Mouse (Mus musculus) liver, embryonic 16.5 days (tissue): Measurements from ENCODE around the gene Gm17509. TPM values are rescaled to one million over a fixed set of nuclear protein-coding genes. Genes with fewer than 3 reads are reported as not detected.

ENCODE experiments used
- ATAC-seq: fragments of 200-750 bp; cut with Nextera tagmentation; 2 replicates; pipeline ENCODE4 v1.8.0; 2017; ENCODE audit warnings: low read depth, mild to moderate bottlenecking, moderate number of reproducible peaks, moderate library complexity
- H3K27ac ChIP-seq: fragments of 300-500 bp; sonication (generic); 2 replicates; pipeline ENCODE4 v1.5.1; 2014; ENCODE audit warnings: mild to moderate bottlenecking, low read length
- H3K27me3 ChIP-seq: fragments of 300-500 bp; sonication (generic); 2 replicates; pipeline ENCODE4 v1.6.1; 2014; ENCODE audit warnings: low read depth, low read length, mixed read lengths; ENCODE audit not compliant: control insufficient read depth, insufficient read depth
- H3K36me3 ChIP-seq: fragments of 300-500 bp; sonication (generic); 2 replicates; pipeline ENCODE4 v1.6.1; 2014; ENCODE audit warnings: mild to moderate bottlenecking; ENCODE audit not compliant: control insufficient read depth, insufficient read depth
- H3K4me1 ChIP-seq: fragments of 300-500 bp; sonication (generic); 2 replicates; pipeline ENCODE4 v1.6.1; 2014; ENCODE audit warnings: low read depth, low read length, mixed read lengths; ENCODE audit not compliant: control insufficient read depth
- H3K4me2 ChIP-seq: fragments of 300-500 bp; sonication (generic); 2 replicates; pipeline ENCODE4 v1.6.1; 2014; ENCODE audit warnings: low read depth, low read length, mixed read lengths
- H3K4me3 ChIP-seq: fragments of 300-500 bp; sonication (generic); 2 replicates; pipeline ENCODE4 v1.5.1; 2014; ENCODE audit warnings: low read depth, mild to moderate bottlenecking, low read length
- H3K9ac ChIP-seq: fragments of 300-500 bp; sonication (generic); 2 replicates; pipeline ENCODE4 v1.6.1; 2014; ENCODE audit warnings: low read depth, low read length
- H3K9me3 ChIP-seq: fragments of 300-500 bp; sonication (generic); replicated peaks from 2 replicates; pipeline ENCODE4 v1.6.1; 2016; ENCODE audit warnings: low read length; ENCODE audit not compliant: control insufficient read depth
- WGBS: fragments of 180-500 bp; shearing (Covaris S2); extraction: QIAGEN DNeasy Blood & Tissue Kit; methylation state at CpG from one replicate; pipeline ENCODE4 v1.1.7; 2014; ENCODE audit not compliant: insufficient replicate concordance; 5-methylcytosine and 5-hydroxymethylcytosine counted together
- polyA plus RNA-seq: library from polyadenylated mRNA; unstranded; fragments of >200 nt; fragmentation: Nextera tagmentation; extraction: Ambion mirVana; gene quantifications from 2 replicates; pipeline ENCODE4 v1.2.1, GENCODE M21; 2015

The Gm17509 gene
- polyA plus RNA-seq: 0.04 and 0.05 TPM in 2 replicates

- WGBS: under 1% methylated on average over 61 of the region's 67 CpGs
- Histone ChIP-seq H3K9ac (peak within 1 kb of the TSS; percentile 53), H3K36me3 (no peaks in the 10 kb centered on the region), H3K4me2 (peak within 1 kb of the TSS; percentile 55), H3K9me3 (no peaks in the 10 kb centered on the region), H3K27ac (peak within 1 kb of the TSS; percentile 55; the same call in 1 of the 2 replicates), H3K4me3 (peak within 1 kb of the TSS; percentile 58), H3K4me1 (no peaks in the 10 kb centered on the region), H3K27me3 (peaks cover 26% of the 10 kb centered on the region)
- ATAC-seq: peak; percentile 57
Observed at GRCm38 (mm10) chr13:117220501-117221321, at the start of gene Gm17509. Gene Gm17509 (minus strand): TSS chr13:117221075.

- Histone ChIP-seq H3K27me3 (no peaks in the 10 kb centered on the region), H3K27ac (no peak overlapping the region), H3K4me3 (no peak overlapping the region), H3K9ac (no peak overlapping the region), H3K36me3 (no peaks in the 10 kb centered on the region), H3K4me2 (no peak overlapping the region), H3K4me1 (no peaks in the 10 kb centered on the region), H3K9me3 (no peaks in the 10 kb centered on the region)
- no peak for ATAC-seq
- WGBS: 83% methylated on average over 14 of the region's 14 CpGs
Observed at GRCm38 (mm10) chr13:117267963-117268362, 47.1 kb upstream of the Gm17509 start.

- Histone ChIP-seq H3K4me2 (no peak overlapping the region), H3K4me1 (no peaks in the 10 kb centered on the region), H3K27ac (no peak overlapping the region), H3K9ac (no peak overlapping the region), H3K9me3 (no peaks in the 10 kb centered on the region), H3K27me3 (no peaks in the 10 kb centered on the region), H3K4me3 (no peak overlapping the region), H3K36me3 (no peaks in the 10 kb centered on the region)
- no peak for ATAC-seq
- WGBS: 74% methylated on average over 2 of the region's 2 CpGs
Observed at GRCm38 (mm10) chr13:117266156-117266555, 45.3 kb upstream of the Gm17509 start.

- ATAC-seq: no peak
- Histone ChIP-seq H3K27ac (no peak overlapping the region), H3K9me3 (no peaks in the 10 kb centered on the region), H3K4me1 (no peaks in the 10 kb centered on the region), H3K4me3 (no peak overlapping the region), H3K4me2 (no peak overlapping the region), H3K9ac (no peak overlapping the region), H3K36me3 (no peaks in the 10 kb centered on the region), H3K27me3 (no peaks in the 10 kb centered on the region)
- 26% methylated on average over 4 of the region's 4 CpGs for WGBS
Observed at GRCm38 (mm10) chr13:117260704-117261103, 39.8 kb upstream of the Gm17509 start.

GRCm38 (mm10) chr13:117242621-117243020, 21.7 kb upstream of the Gm17509 start:
- no peak overlapping the region for H3K4me3 ChIP-seq
- H3K9ac ChIP-seq: no peak overlapping the region
- no peaks in the 10 kb centered on the region for H3K9me3 ChIP-seq
- H3K36me3 ChIP-seq: no peaks in the 10 kb centered on the region
- 51% methylated on average over 5 of the region's 5 CpGs for WGBS
- no peak for ATAC-seq
- no peak overlapping the region for H3K4me2 ChIP-seq
- no peaks in the 10 kb centered on the region for H3K27me3 ChIP-seq
- no peaks in the 10 kb centered on the region for H3K4me1 ChIP-seq
- no peak overlapping the region for H3K27ac ChIP-seq

GRCm38 (mm10) chr13:117242063-117242462, 21.2 kb upstream of the Gm17509 start:
- H3K27me3 ChIP-seq: no peaks in the 10 kb centered on the region
- no peak overlapping the region for H3K9ac ChIP-seq
- H3K4me3 ChIP-seq: no peak overlapping the region
- no peaks in the 10 kb centered on the region for H3K4me1 ChIP-seq
- WGBS: 26% methylated on average over 3 of the region's 3 CpGs
- no peak for ATAC-seq
- H3K27ac ChIP-seq: no peak overlapping the region; the same call in 1 of the 2 replicates
- no peaks in the 10 kb centered on the region for H3K9me3 ChIP-seq
- no peak overlapping the region for H3K4me2 ChIP-seq
- no peaks in the 10 kb centered on the region for H3K36me3 ChIP-seq

- WGBS: 43% methylated on average over 4 of the region's 4 CpGs
- Histone ChIP-seq H3K9me3 (no peaks in the 10 kb centered on the region), H3K36me3 (no peaks in the 10 kb centered on the region), H3K4me1 (no peaks in the 10 kb centered on the region), H3K4me3 (no peak overlapping the region), H3K27me3 (no peaks in the 10 kb centered on the region), H3K4me2 (no peak overlapping the region), H3K27ac (no peak overlapping the region), H3K9ac (no peak overlapping the region)
- peak; percentile 49 for ATAC-seq
Observed at GRCm38 (mm10) chr13:117237111-117237510, 16.2 kb upstream of the Gm17509 start.

- Histone ChIP-seq H3K4me1 (no peaks in the 10 kb centered on the region), H3K27me3 (no peaks in the 10 kb centered on the region), H3K9ac (no peak overlapping the region), H3K27ac (no peak overlapping the region), H3K4me3 (no peak overlapping the region), H3K4me2 (no peak overlapping the region), H3K9me3 (no peaks in the 10 kb centered on the region), H3K36me3 (no peaks in the 10 kb centered on the region)
- peak; percentile 70 for ATAC-seq
- WGBS: 44% methylated on average over 11 of the region's 11 CpGs
Observed at GRCm38 (mm10) chr13:117235530-117236212, 14.8 kb upstream of the Gm17509 start.

GRCm38 (mm10) chr13:117234486-117234885, 13.6 kb upstream of the Gm17509 start:
- H3K4me2 ChIP-seq: no peak overlapping the region
- WGBS: 72% methylated on average over 7 of the region's 7 CpGs
- no peaks in the 10 kb centered on the region for H3K9me3 ChIP-seq
- no peak for ATAC-seq
- H3K9ac ChIP-seq: no peak overlapping the region
- no peaks in the 10 kb centered on the region for H3K27me3 ChIP-seq
- H3K4me1 ChIP-seq: no peaks in the 10 kb centered on the region
- H3K4me3 ChIP-seq: no peak overlapping the region
- no peak overlapping the region for H3K27ac ChIP-seq
- H3K36me3 ChIP-seq: no peaks in the 10 kb centered on the region
